Mouse (Mus musculus): ENCODE measurements around the gene Slc25a42.

- no peak for TF ChIP-seq CTCF (IDR thresholded peaks at IDR 0.05; ENCODE audit: borderline replicate concordance, insufficient read depth, low read depth, low read length)
- TF ChIP-seq POLR2A (IDR thresholded peaks at IDR 0.05; ENCODE audit: borderline replicate concordance, insufficient read depth, low read length), result no peak
Observed at GRCm38 (mm10) chr8:70237842-70238241, 25.7 kb upstream of the Slc25a42 start.
